8 mouse cellular contexts compared by ENCODE assay signal in genomic region chr2:138257692-138258315, GRCm38 (mm10). TPM values are rescaled to one million over a fixed set of nuclear protein-coding genes. Genes with fewer than 3 reads are reported as not detected.
DNase-seq lines count a peak whose midpoint lies in the region; ATAC-seq and TF ChIP-seq lines count a peak whose summit lies in the region.

No protein-coding gene starts in this region.

- H3K9me3 ChIP-seq in heart, embryonic 12.5 days (replicated peaks): no peaks in the 10 kb centered on the region
- H3K9me3 ChIP-seq in kidney, embryonic 16.5 days (ENCODE audit: low read length): no peaks in the 10 kb centered on the region
- no peaks in the 10 kb centered on the region for H3K9me3 ChIP-seq in stomach, embryonic 14.5 days (ENCODE audit: control insufficient read depth, low read depth, low read length)

- H3K4me1 ChIP-seq in spleen, adult 2 months (ENCODE audit: control insufficient read depth, insufficient read depth, insufficient read length): peaks cover 4% of the 10 kb centered on the region; the same call in 1 of the 2 replicates
- peaks cover 3% of the 10 kb centered on the region; the same call in 1 of the 2 replicates for H3K4me1 ChIP-seq in cortical plate, adult 2 months (ENCODE audit: control insufficient read depth, insufficient read depth, low read length)
- peaks cover 31% of the 10 kb centered on the region for H3K4me1 ChIP-seq in heart, embryonic 12.5 days (replicated peaks)
- H3K4me1 ChIP-seq in kidney, embryonic 16.5 days (ENCODE audit: insufficient read depth, low read length): peaks cover 29% of the 10 kb centered on the region
- peaks cover 10% of the 10 kb centered on the region; the same call in 1 of the 2 replicates for H3K4me1 ChIP-seq in stomach, embryonic 14.5 days (ENCODE audit: control insufficient read depth, insufficient read depth, low read length)

- WGBS in spleen, adult 2 months: 2% methylated on average over 10 of the region's 10 CpGs
- WGBS in heart, embryonic 12.5 days: 2% methylated on average over 10 of the region's 10 CpGs
- 1% methylated on average over 10 of the region's 10 CpGs for WGBS in kidney, embryonic 16.5 days
- WGBS in stomach, embryonic 14.5 days: 2% methylated on average over 10 of the region's 10 CpGs

- no peak for TF ChIP-seq CTCF in spleen, adult 2 months (IDR thresholded peaks at IDR 0.05; ENCODE audit: extremely low read depth, insufficient read depth, insufficient read length, insufficient replicate concordance)
- TF ChIP-seq CTCF in cortical plate, adult 2 months (IDR thresholded peaks at IDR 0.05; ENCODE audit: extremely low read depth, insufficient read depth, low read length): no peak

- DNase-seq in spleen, adult 2 months (ENCODE audit: low read depth in 1 of 2, low spot score in 2 of 2): no peak
- DNase-seq in spleen, postnatal 14 days (ENCODE audit: low spot score in 2 of 2): no peak
- DNase-seq in lung, postnatal 25 days (ENCODE audit: low spot score): peak; percentile 64
- no peak for DNase-seq in right cerebral cortex, postnatal 25 days

- no peak overlapping the region for H3K27ac ChIP-seq in spleen, adult 2 months (ENCODE audit: insufficient read depth, low read length)
- no peak overlapping the region for H3K27ac ChIP-seq in cortical plate, adult 2 months (ENCODE audit: insufficient read depth, low read length)
- H3K27ac ChIP-seq in heart, embryonic 12.5 days (ENCODE audit: poor library complexity, severe bottlenecking): peak overlapping the region; percentile 85; the same call in 1 of the 2 replicates
- peak overlapping the region; percentile 94 for H3K27ac ChIP-seq in kidney, embryonic 16.5 days (ENCODE audit: low read length)
- H3K27ac ChIP-seq in stomach, embryonic 14.5 days (ENCODE audit: low read length): peak overlapping the region; percentile 96; the same call in 1 of the 2 replicates

- peak overlapping the region; percentile 26; the same call in 1 of the 2 replicates for H3K4me3 ChIP-seq in spleen, adult 2 months (ENCODE audit: extremely low read depth, insufficient read depth, insufficient read length)
- peak overlapping the region; percentile 97 for H3K4me3 ChIP-seq in cortical plate, adult 2 months (ENCODE audit: insufficient read depth, low read length)
- H3K4me3 ChIP-seq in heart, embryonic 12.5 days: peak overlapping the region; percentile 93
- peak overlapping the region; percentile 97 for H3K4me3 ChIP-seq in kidney, embryonic 16.5 days (ENCODE audit: low read length)
- H3K4me3 ChIP-seq in stomach, embryonic 14.5 days (ENCODE audit: low read depth, low read length): peak overlapping the region; percentile 92

- H3K36me3 ChIP-seq in spleen, adult 2 months (ENCODE audit: control insufficient read depth, insufficient read depth, low read length): no peaks in the 10 kb centered on the region
- H3K36me3 ChIP-seq in heart, embryonic 12.5 days: no peaks in the 10 kb centered on the region
- H3K36me3 ChIP-seq in kidney, embryonic 16.5 days (ENCODE audit: insufficient read depth, low read length): no peaks in the 10 kb centered on the region
- no peaks in the 10 kb centered on the region for H3K36me3 ChIP-seq in stomach, embryonic 14.5 days (ENCODE audit: control insufficient read depth, insufficient read depth, low read length)

- TF ChIP-seq POLR2A in spleen, adult 2 months (IDR thresholded peaks at IDR 0.05; ENCODE audit: low read depth, low read length): no peak
- no peak for TF ChIP-seq POLR2A in cortical plate, adult 2 months (IDR thresholded peaks at IDR 0.05; ENCODE audit: extremely low read depth, insufficient read depth, low read length)

- peak overlapping the region; percentile 91 for H3K9ac ChIP-seq in heart, embryonic 12.5 days
- H3K9ac ChIP-seq in kidney, embryonic 16.5 days (replicated peaks; ENCODE audit: low read length): peak overlapping the region; percentile 97
- peak overlapping the region; percentile 91 for H3K9ac ChIP-seq in stomach, embryonic 14.5 days (replicated peaks; ENCODE audit: low read depth, low read length)

- ATAC-seq in heart, embryonic 12.5 days (ENCODE audit: insufficient number of reproducible peaks, low FRiP score): no peak
- no peak; the same call in 1 of the 2 replicates for ATAC-seq in kidney, embryonic 16.5 days (ENCODE audit: low FRiP score, low TSS enrichment)
- peak; percentile 25; the same call in 1 of the 2 replicates for ATAC-seq in stomach, embryonic 14.5 days (ENCODE audit: insufficient number of reproducible peaks, insufficient read depth, low FRiP score, low read depth)

- H3K4me2 ChIP-seq in heart, embryonic 12.5 days: peak overlapping the region; percentile 89
- H3K4me2 ChIP-seq in kidney, embryonic 16.5 days (replicated peaks; ENCODE audit: low read depth, low read length): peak overlapping the region; percentile 61
- H3K4me2 ChIP-seq in stomach, embryonic 14.5 days (replicated peaks; ENCODE audit: low read depth, low read length): peak overlapping the region; percentile 68

- H3K27me3 ChIP-seq in spleen, adult 2 months (ENCODE audit: control insufficient read depth, insufficient read depth, low read length): peaks cover 2% of the 10 kb centered on the region; the same call in 1 of the 2 replicates
- H3K27me3 ChIP-seq in heart, embryonic 12.5 days (replicated peaks): no peaks in the 10 kb centered on the region
- no peaks in the 10 kb centered on the region for H3K27me3 ChIP-seq in kidney, embryonic 16.5 days (ENCODE audit: insufficient read depth, low read length)
- H3K27me3 ChIP-seq in stomach, embryonic 14.5 days (ENCODE audit: control insufficient read depth, insufficient read depth, low read length): no peaks in the 10 kb centered on the region

RNA-seq across cellular contexts. Expression of gene Btbd3, which starts 1.4 kb away (rescaled TPM):
- 1.9 and 2.4 TPM in 2 replicates for polyA plus RNA-seq in spleen, adult 2 months (2012; rRNA removed)
- polyA plus RNA-seq in cortical plate, adult 2 months (2012; rRNA removed): 76.4 and 90.4 TPM in 2 replicates
- 8.1 and 9.3 TPM in 2 replicates for polyA plus RNA-seq in heart, embryonic 12.5 days (2016; fragmentation: Nextera tagmentation; extraction: Ambion mirVana)
- polyA plus RNA-seq in kidney, embryonic 16.5 days (2015; fragmentation: Nextera tagmentation; extraction: Ambion mirVana): 16.7 and 19.0 TPM in 2 replicates
- 35.7 and 36.5 TPM in 2 replicates for polyA plus RNA-seq in stomach, embryonic 14.5 days (2014; fragmentation: Nextera tagmentation; extraction: Ambion mirVana)

Comparison
In these comparisons a context has a peak if more than half of its experiments do, and no peak if none do; other contexts are left out.
1. H3K27ac ChIP-seq: peak in heart, embryonic 12.5 days (single experiment), kidney, embryonic 16.5 days (single experiment) and stomach, embryonic 14.5 days (single experiment); none in spleen, adult 2 months (single experiment) and cortical plate, adult 2 months (single experiment).
2. H3K4me3 ChIP-seq: peak in every context shown above with its lines; median percentile 97 in cortical plate, adult 2 months; 97 in kidney, embryonic 16.5 days; 93 in heart, embryonic 12.5 days; 92 in stomach, embryonic 14.5 days; 26 in spleen, adult 2 months.
3. Peak in every context shown above with its lines, with median percentiles within 50 percentile points of each other: H3K4me2 ChIP-seq and H3K9ac ChIP-seq.